Mouse (Mus musculus) right cerebral cortex, adult 18-20 months (tissue): ENCODE results near the gene Rps26.

Experiments
- DNase-seq: peaks from one replicate; pipeline ENCODE4 v3.0.0; 2022; ENCODE audit warnings: mixed read lengths

Gene Rps26

DNA sequence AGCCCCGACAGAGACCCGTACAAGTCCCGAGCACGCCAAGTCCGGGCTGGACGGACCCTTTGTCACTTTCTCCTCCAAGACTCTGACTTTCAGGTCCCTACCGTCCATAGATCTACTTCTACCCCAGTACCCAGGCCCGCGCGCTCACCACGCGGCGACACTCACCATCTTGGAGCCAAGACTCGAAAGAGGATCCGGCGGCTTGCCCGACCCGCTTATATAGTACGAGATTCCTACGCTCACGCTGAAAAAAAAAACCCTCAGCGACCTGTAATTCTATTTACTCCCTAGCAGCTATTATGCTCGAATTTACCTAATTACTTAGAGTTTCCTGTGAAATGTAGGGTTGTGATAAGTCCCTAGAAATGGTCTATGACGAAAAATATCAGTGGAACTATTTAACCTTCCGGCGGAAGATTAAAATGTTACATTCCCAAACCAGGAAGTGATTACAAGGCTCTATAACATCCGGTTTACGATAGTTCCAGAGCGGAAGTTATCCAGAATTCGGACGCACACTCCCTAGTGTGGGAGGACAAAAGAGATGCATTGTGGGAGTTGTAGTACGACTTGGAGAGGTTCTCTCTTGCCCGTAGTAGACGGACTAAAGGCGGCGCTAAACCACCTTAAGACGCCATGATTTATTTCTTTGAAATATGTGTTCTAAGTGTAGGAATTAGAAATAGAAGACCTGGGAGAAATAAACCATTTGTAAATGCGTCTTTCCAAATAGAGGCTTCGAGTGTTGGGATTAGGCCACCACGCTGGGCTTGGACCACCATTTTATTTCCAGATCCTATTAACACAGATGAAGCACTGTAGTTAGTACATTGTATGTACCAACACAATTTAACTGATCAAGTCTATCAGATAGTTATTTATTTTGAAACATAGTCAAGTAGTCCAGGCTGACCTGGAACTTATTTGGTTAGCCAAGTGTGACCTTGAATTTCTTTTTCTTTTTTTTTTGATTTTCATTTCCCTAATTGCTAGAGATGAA, at the start of gene Rps26:
Gene Rps26, minus strand, starts transcription at position 437 of the 1,000 bp plus-strand sequence.
- peak; percentile 95 for DNase-seq

DNA sequence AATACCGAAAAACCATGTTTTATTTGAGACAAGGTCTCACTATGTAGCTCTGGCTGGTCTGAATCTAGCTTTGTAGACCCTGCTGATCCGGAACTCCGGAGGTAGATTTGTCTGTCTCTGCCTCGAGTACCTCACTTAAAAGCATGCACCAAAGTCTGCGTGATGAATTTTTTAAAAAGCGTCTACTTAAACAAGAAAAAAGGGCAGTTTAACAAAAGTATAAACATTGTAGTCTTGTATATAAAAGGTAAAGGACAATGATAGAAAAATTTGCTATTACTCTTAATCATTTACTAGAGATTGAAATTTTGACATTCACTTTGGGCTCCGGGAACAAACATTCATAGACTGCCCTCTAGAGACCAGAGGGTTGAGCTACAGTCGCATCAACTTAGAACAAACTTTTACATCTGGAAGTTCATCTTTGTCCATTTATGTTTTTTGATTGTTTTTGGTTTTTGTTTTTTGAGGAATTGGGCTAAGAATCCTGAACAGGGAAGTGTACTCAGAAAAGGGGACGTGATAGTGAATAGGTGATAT, 48.0 kb upstream of the Rps26 start:
- no peak for DNase-seq

DNA sequence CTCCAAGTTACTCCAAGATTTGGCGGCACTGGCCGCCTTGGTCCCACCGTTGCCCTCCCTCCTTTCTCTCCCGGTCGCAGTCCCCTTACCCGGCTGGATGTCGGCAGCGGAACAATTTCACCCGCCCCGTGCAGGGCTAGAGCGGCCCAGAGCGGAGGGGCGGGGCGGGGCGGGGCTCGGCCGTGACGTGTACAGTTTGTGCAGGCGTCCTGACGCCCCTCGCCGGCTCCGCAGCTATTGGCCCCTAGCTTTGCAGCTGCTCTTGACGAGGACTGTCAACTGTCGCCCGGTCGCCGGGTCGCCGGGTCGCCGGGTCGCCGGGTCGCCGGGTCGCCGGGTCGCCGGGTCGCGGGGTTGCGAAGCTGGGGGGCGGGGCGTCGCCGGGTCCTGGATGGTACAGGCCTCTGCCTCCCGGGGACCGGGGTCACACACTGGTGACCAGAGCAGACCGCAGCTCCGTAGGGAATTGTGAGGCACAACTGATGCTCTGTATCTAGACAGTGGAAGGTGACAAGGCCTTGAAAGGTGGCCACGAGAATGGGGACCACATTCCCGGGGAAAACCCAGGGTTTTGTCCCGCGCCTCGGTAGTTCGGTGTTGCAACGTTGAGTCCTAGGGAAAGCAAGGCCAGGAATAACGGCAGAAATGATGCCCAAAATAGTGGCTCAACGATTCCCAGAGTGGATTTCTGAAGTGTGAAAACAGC, 47.4 kb upstream of the Rps26 start, which contains the start of gene Suox:
Gene Suox, minus strand, starts transcription at position 311 of the 706 bp plus-strand sequence.
- DNase-seq: peak; percentile 87

DNA sequence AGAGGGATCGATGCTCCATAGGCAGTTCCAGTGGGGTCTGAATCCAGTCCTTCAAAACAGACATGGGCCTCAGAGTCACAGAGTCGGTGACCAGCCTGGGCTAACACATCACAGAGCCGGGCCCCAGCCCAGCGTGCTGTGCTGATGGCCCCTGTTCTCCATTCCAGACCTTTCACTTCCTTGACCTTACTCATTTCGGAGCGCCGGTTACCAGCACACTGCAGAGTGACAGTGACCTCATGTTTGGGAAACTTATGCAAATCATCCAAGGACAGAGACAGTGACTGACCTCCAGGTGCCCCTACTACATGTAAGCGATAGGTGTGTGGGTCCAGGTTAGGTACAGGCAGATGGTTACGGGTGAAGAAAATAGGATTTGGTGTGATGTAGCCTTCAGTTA, 44.6 kb upstream of the Rps26 start:
- DNase-seq: no peak

DNA sequence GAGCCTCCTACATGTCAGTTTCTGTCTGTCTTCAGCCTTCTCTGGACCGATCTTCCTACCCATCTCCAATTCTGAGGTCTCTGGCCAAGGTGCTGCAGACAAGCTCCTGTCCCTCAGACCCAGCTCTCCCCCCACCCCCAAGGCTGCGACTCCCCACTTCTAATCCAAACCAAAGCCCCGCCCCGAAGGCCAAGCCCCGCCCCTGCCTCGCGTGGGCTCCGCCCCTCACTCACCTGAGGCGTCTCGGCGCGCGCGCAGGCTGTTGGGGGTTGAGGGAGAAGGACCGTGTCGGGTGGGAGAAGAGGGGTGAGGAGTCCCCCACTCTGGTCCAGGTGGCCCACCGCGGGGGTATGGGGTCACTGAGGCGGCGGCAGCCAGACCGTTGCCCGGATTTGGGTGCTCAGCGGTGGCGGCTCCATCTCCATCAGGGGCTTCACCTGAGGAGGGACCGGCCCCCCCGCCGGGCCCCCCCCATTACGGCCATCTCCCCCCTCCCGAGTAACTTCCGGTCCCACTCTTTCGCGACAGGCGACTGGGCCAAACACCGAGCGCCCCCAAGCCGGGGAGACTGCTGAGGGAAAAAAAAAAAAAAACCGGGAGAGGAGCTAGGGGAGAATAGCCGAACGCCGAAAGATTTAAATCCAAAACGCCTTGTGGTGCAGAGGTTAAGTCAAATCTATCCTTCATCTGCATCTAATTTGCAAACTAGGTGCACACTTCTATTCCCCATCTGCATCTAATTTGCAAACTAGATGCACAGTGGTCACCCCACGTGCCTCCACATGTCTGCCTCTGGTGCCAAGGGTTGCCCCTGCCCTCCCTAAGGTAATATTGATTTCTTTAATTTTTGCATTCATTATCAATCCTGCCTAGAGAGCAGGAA, 42.5 kb upstream of the Rps26 start:
- peak; percentile 74 for DNase-seq

DNA sequence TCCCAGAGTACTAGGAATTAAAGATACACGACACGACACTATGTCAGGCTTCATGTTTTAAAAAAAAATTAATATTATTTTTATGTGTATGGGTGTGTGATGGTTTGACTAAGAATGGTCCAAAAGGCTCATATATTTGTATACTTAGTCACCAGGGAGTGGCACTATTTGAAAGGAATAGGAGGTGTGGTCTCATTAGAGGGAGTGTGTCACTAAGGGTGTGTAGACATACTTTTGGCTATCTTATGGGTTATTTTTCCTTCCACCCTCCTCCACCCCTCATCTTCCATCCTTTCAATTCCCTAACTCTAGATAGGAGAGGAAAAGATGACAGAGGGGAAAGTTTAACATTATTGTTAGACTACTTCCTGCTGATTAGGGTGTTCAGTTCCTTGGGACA, 39.3 kb upstream of the Rps26 start:
- no peak for DNase-seq

DNA sequence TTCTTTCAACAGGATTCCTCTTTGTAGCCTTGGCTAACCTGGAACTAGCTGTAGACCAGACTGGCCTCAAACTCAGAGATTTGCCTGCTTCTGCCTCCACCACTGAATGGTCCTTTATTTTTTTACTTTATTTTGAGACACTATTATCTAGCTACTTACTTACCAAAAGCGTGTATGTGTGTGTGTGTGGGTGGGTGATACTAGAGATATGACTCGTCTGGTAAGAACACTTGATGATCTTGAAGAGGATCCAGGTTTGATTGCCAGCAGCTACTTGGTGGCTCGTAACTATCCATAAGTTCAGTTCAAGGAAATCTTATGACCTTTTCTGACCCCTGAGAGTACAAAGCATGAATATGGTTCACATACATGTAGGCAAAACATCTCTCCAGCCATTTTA, 38.8 kb upstream of the Rps26 start:
- no peak for DNase-seq

DNA sequence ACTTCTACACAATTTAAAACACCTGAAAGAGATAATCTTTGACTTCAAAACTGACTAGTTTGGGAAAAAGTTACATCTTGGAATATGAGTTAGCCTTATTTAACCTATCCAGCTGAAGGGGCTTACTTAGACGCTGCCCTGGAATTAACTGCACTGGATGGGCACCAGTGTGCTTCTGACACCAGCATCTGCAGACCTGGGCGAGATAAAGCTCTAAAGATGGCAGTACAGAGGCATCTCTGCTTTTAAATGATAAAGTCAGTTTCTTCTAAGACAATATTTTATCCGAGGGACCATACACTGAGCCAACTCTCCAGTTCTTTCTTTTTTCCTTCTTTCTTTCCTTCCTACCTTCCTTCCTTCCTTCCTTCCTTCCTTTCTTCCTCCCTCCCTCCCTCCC, 38.3 kb upstream of the Rps26 start:
- no peak for DNase-seq

DNA sequence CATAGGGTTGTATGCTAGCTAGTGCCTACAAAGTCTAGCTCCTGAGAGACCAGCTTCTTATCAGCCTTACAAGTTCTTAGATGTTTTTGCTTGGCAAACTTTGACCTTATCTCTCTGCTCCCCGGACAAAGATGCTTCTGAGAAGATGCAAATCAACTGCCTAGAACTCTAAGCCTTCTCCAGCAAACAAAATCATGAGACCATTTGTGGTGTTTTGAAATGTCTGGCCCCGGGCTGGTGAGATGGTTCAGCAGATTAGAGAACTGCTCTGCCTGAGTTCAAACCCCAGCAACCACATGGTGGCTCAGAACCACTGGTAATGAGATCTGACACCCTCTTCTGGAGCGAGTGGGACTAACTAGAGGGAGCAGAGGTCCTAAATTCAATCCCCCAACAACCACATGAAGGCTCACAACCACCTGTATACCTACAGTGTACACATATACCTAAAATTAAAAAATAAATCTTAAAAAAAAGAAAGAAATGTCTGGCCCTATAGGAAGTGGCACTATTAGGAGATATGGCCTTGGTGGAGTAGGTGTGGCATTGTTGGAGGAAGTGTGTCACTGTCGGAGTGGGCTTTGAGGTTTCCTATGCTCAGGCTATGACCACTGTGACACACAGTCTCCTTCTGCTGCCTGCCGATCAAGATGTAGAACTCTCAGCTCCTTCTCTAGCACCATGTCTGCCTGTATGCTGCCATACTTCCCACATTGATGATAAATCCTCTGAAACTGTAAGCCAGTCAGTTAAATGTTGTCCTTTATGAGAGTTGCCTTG, 37.1 kb upstream of the Rps26 start:
- DNase-seq: no peak

DNA sequence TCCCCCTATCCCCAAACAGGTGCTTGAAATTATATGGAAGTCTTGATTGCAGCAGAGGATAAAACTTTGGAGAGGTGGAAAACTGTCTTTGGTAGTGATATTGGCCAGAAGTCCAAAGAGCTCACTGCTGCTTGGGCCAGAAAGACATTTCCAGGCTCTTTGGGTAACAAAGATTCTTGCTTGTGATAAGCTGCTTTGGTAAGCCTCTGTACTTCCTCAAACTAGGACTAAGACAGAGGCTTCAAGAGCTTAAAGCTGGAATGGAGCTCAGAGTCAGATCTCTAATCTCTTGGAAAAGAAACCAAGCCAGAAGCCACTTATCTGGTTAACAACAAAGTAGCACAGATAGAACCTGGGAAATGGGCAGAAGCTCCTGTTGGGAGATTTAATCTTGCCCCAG, 35.9 kb upstream of the Rps26 start:
- no peak for DNase-seq

DNA sequence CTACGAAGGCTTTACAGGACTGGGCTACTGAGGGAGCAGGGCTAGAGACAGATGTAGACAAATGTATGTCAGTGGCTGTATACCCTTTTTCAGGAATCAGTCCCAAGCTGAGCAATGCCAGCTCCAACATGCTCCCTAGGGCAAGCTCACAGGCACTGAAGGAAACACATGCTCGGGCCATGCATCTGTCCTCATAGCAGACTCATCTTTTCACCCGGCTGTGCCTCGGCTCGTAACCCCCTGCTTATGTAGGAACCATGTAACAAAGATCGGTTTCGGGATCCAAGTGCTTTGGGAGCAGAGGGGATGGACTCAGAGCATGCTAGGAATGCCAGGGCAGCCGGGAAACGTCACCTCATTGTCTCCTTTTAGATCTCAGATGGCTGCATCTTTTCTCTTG, 32.9 kb upstream of the Rps26 start:
- no peak for DNase-seq

DNA sequence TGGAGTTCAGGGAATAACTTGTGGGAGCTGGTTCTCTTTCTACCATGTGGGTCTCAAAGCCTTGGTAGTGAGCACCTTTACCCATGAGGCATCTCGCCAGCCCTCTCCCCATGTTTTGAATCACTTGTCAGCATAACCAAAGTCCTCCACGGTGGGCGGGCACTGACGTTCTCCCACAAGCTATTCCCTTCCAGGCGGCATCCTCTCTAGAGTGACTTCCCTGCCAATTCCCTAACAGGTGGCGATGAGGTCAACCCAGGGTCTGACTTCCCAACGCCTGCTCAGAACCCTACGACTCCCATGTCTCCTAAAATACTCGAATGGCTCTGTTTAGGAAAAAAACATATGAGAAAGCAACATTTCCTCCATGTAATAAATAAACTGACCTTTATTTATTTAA, 31.3 kb upstream of the Rps26 start:
- no peak for DNase-seq

DNA sequence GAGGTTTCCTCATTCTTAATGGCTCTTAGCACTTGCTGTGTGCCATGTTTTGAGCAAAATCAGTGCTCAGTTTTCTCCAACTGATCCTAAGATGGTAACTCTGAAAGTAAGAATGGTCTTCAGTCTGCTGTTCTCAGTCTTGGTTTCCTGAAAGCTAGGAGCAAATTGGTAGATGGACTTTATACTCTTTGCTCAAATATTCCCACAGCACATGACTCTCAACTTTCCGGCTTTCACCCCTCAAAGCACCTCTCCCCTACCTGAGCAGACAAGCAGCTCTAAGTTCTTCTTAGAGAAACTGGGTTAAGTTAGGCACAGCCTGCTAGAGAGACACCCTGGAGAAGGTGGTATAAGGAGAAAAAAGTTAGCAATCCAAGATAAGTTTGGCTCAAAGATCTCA, 30.2 kb upstream of the Rps26 start:
- no peak for DNase-seq

DNA sequence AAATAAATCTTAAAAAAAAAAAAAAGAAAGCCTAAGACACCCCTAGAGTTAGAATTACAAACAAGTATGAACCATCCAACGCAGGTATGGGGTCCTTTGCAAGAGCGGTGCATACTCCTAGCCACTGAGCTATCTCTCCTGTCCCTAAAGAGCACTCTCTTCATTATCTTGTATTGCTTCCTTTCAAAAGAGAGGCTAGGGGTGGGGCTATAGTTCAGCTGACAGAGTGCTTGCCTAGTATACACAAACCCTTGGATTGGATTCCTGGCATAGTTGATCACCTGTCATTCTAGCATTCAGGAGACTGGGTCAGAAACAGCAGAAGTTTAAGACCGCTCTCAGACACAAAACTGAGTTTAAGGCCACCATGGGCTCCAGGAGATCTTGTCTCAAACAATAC, 28.7 kb upstream of the Rps26 start:
- no peak for DNase-seq

DNA sequence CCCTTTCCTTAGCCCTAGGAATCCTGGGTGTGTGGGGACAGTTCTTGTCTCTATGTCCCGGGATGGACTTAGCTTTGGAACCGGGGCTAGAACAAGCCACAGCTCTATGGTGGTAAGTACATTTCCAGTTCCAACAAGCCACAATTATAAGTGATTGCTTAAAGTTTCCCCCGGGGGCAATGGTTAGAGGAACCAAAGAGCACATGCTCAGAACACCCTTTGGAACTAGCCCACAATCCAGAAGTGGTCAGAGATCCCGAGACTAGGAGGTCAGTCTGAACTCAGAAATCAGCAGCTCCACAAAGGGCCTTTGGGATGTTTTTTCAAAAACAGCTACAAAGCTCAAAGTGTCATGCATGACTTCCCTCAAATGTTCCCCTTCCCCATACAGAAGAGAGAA, 27.3 kb upstream of the Rps26 start:
- no peak for DNase-seq

DNA sequence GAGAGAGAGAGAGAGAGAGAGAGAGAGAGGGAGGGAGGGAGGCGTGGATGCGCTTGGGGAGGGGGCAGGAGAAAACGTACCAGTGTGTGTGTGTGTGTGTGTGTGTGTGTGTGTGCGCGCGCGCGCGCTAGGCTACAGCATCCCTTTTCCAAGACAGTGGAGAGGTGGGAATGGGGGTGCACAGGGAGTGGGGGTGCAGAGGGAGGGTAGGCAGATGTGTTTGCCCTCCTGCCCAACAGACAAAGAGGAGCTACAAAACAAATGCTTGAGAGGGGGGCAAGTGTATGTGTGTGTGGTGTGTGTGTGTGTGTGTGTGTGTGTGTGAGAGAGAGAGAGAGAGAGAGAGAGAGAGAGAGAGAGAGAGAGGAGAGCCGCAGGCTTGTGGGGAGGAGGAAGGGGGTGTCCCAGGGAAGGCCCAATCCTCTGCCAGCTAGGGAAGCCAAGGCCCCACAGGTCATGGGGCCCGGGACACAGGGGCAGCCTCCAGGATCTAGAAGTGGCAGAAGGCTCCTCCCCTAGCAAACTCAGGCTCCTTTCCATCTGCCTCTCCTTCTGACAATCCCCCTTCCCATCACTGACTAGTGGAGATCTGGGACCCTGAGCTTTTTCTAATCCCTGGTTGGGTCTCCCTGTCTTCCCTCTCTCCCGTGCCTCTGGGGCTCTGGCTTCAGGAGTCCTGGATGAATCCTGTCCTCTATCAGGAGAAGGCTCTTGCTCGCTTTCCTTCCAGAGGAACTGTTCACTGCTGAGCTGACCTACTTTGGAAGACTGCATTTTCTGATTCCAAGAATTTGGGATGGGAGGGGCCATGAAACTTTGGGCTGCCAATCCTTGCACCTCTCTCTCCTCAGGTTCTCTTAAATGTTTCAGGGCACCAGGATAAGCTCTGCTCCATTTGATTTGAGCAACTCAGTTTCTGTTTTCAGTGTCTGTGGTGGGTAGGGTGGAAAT, 19.9 kb upstream of the Rps26 start:
- peak; percentile 23 for DNase-seq

DNA sequence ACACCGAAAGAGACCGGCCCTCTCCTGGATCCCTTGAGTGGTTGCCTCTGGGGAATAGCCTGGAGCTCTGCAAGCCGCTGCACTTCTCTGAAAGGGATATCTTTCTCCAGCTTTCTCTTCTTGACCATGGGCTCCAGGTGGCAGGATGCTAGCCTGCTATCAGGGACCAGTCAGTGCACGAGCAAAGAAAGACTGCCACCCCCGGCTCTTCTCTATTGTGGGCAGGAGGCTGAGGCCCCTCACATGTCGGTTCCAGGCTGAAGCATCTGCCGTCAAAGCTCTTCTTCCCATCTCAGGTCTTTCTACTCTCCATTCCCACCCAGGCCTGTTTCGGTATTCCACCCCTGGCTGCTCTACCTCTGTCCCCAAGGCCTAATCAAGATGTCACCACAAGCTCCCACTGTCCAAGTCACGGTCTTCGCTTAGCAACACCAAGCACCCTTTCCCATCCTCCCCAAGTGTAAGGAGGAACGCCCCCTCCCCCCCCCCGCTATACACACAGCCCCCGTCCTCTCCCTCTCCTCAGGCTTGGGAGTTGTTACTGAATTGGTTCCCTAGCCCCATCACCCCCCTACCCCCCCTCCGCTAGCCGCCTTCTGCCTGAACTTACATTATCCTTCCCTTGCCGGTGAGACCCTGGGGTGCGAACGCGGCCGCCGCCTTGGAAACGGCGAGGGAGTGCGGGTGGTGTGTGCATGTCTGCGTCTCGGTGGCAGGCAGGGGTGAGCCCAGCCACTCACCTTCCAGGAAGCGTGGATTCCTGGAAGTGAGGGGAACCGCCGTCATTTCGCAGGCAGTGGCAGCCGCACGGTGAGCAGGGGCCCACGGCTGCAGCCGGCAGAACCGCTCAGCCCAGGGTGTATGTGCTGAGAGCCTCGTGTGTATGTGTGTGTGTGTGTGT, 18.8 kb upstream of the Rps26 start, which contains the start of gene Ikzf4:
Gene Ikzf4, minus strand, starts transcription at position 881 of the 901 bp plus-strand sequence.
- peak; percentile 48 for DNase-seq

DNA sequence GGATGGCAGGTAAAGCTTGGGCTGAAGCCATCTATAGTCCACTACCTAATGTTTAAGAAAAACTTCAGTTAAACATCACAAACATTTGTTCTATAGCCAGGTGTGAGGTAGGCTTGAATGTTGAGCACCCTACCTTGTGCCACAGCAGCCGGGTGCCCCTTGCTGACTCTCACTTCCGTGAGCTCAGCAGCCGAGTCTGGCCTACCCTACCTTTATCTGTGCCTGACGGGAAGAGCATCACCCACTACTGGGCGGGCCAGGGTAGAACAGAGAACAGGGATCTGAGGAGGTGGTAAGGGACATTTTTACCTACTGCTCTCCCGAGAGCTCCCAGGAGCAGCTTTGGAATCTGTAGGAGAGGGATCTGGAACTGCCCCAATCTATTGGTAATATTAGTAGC, 16.2 kb upstream of the Rps26 start:
- DNase-seq: no peak

DNA sequence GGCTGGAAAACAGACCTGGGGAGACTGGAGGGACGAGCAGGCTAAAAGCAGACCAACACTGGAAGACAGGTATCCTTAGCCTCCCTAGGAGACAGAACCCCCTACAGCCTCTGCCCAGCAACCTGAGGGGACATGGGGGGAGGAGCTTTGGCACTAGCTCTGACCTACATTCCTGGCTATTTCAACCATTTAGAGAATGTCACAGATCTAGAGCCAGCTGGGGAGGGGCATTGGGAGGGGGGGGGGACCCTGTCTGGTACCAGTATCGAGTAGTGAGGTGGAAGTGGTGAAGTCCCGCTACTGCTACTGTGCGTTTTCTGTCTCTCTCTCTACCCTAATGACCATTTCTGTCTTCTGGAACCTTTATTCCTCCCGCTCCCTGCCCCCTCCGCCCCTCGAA, 15.3 kb upstream of the Rps26 start:
- DNase-seq: no peak
